Mouse (Mus musculus) forebrain, embryonic 14.5 days (tissue): Measurements from ENCODE around the gene Nup210l. TPM values are rescaled to one million over a fixed set of nuclear protein-coding genes. Genes with fewer than 3 reads are reported as not detected.
"Not testable (repeated sequence)": the region's sequence is repeated elsewhere in the genome, so short reads cannot be mapped to it uniquely, and the experiment has no call there.

ENCODE experiments used
- ATAC-seq: fragments of 200-750 bp; cut with Nextera tagmentation; 2 replicates; pipeline ENCODE4 v1.8.0; 2017; ENCODE audit warnings: mild to moderate bottlenecking, moderate library complexity
- DNase-seq: peaks from one replicate; pipeline ENCODE4 v3.0.0-alpha.2; 2015; ENCODE audit warnings: low spot score
- H3K27ac ChIP-seq: fragments of 300-500 bp; sonication (generic); 2 replicates; pipeline ENCODE4 v1.5.1; 2014; ENCODE audit warnings: low read depth, mild to moderate bottlenecking, control low read depth, low read length, moderate library complexity
- H3K27me3 ChIP-seq: fragments of 300-500 bp; sonication (generic); replicated peaks from 2 replicates; pipeline ENCODE4 v1.6.1; 2014; ENCODE audit warnings: low read length, control low read depth, mixed read lengths; ENCODE audit not compliant: control insufficient read depth, insufficient read depth
- H3K36me3 ChIP-seq: fragments of 300-500 bp; sonication (generic); 2 replicates; pipeline ENCODE4 v1.6.1; 2014; ENCODE audit warnings: low read length, control low read depth; ENCODE audit not compliant: control insufficient read depth, insufficient read depth
- H3K4me1 ChIP-seq: fragments of 300-500 bp; sonication (generic); 2 replicates; pipeline ENCODE4 v1.6.1; 2014; ENCODE audit warnings: antibody characterized with exemption, low read length, control low read depth; ENCODE audit not compliant: control insufficient read depth, insufficient read depth
- H3K4me2 ChIP-seq: fragments of 300-500 bp; sonication (generic); 2 replicates; pipeline ENCODE4 v1.6.1; 2014; ENCODE audit warnings: mild to moderate bottlenecking, control low read depth, low read length
- H3K4me3 ChIP-seq: fragments of 300-500 bp; sonication (generic); 2 replicates; pipeline ENCODE4 v1.5.1; 2014; ENCODE audit warnings: low read depth, low read length, control low read depth
- H3K9ac ChIP-seq: fragments of 300-500 bp; sonication (generic); 2 replicates; pipeline ENCODE4 v1.6.1; 2014; ENCODE audit warnings: mild to moderate bottlenecking, low read length, control low read depth, moderate library complexity
- H3K9me3 ChIP-seq: fragments of 300-500 bp; sonication (generic); replicated peaks from 2 replicates; pipeline ENCODE4 v1.6.1; 2016; ENCODE audit warnings: low read length, control low read depth, mixed read lengths; ENCODE audit not compliant: control insufficient read depth
- WGBS: fragments of 180-500 bp; shearing (Covaris S2); extraction: QIAGEN DNeasy Blood & Tissue Kit; methylation state at CpG from one replicate; pipeline ENCODE4 v1.1.7; 2014; 5-methylcytosine and 5-hydroxymethylcytosine counted together
- polyA plus RNA-seq: library from polyadenylated mRNA; unstranded; fragments of >200 nt; fragmentation: Nextera tagmentation; extraction: Ambion mirVana; gene quantifications from 2 replicates; pipeline ENCODE4 v1.2.1, GENCODE M21; 2014

The Nup210l gene
- polyA plus RNA-seq, 1 experiment from 2014 or later, result 0.30 TPM

DNA sequence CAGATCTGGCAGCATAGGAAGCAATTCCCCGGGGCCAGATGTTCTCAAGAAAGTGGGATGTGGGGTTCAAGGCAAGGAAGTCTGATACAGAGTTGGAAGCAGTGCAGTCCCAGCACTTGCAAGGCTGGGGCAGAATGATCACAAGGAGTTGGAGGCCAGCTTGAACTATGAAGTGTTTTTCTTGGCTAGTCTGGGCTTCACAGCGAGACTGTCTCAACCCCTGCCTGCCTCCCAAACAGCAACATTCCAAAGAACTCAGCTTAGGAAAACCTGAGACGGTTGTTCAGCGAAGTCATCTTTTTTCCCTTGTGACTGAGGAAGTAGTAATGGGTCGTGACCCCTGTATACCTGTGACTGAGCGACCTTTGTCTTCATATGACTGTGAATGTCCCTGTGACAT lies 146.9 kb downstream of the Nup210l start:
- DNase-seq (no peak), ATAC-seq (no peak)
- H3K27ac ChIP-seq, result no peak overlapping the region

DNA sequence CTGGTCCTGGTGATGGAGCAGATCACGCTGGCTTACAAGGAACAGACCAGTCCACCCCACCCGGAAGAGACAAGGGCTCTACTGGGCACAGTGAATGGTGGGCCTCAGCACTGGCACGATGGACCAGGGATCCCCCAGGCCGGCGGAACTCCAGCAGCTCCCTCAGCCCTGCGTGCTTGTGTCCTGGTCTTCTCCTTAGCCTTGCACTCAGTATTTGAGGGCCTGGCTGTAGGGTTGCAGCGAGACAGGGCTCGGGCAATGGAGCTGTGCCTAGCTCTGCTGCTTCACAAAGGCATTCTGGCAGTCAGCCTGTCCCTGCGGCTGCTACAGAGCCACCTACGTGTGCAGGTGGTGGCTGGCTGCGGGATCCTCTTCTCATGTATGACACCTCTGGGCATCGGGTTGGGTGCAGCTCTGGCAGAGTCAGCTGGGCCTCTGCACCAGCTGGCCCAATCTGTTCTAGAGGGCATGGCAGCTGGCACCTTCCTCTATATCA lies 147.8 kb downstream of the Nup210l start:
- WGBS, result 95% methylated on average over 9 of the region's 12 CpGs
- H3K27ac ChIP-seq, H3K9me3 ChIP-seq, H3K4me3 ChIP-seq, H3K4me2 ChIP-seq, H3K27me3 ChIP-seq, ATAC-seq, H3K9ac ChIP-seq, DNase-seq: not testable (repeated sequence)
- peaks cover 13% of the 10 kb centered on the region for H3K4me1 ChIP-seq
- H3K36me3 ChIP-seq, result peaks cover 11% of the 10 kb centered on the region

More for the DNA sequence above, 146.9 kb downstream of the Nup210l start:
- 92% methylated on average over 6 of the region's 6 CpGs for WGBS
- Histone ChIP-seq H3K4me1 (peaks cover 13% of the 10 kb centered on the region), H3K27me3 (no peaks in the 10 kb centered on the region), H3K4me3 (no peak overlapping the region), H3K36me3 (peaks cover 8% of the 10 kb centered on the region; the same call in 1 of the 2 replicates), H3K9ac (no peak overlapping the region), H3K4me2 (no peak overlapping the region), H3K9me3 (no peaks in the 10 kb centered on the region)

DNA sequence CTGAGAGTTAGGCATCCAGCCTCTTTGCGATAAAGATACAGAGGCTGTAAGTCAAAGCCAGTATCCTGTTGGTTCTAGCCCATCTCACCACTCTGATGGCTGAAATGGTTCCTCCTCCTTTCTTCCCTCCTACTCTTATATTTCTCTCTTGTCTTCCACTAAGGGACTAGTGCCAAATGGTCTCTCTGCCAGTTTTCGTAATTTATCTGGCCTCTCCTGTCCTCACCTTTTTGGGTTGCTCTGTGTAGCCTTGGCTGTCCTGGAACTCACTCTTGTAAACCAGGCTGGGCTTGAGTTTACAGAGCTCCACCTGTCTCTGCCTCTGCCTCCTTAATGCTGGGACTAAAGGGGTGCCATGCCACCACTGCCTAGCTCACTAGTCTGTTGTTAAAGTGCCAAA lies 148.7 kb downstream of the Nup210l start:
- H3K36me3 ChIP-seq, result peaks cover 19% of the 10 kb centered on the region
- not testable (repeated sequence) for H3K9ac ChIP-seq, H3K9me3 ChIP-seq, ATAC-seq, H3K27ac ChIP-seq, H3K4me3 ChIP-seq, H3K4me2 ChIP-seq, H3K27me3 ChIP-seq, DNase-seq
- WGBS, result 91% methylated on average over 2 of the region's 2 CpGs
- H3K4me1 ChIP-seq, result peaks cover 11% of the 10 kb centered on the region

DNA sequence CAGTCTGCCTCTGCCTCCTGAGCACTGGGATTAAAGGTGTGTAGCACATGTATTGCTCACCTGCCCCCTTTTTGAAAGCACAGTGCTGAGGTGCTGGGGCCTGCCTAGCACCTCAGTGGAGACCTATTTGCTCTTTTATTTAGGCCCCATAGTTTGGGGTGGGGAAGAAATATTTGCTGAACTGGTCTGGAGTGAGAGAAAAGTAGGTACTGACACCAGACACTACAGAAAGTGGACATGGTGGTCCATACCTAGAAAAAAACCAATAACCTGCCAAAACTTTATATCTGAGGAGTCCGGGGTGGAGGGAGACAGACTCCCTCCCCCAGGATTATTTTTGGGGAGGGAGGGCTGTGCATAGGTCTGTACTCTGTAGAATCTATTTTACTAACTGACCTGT lies 149.2 kb downstream of the Nup210l start:
- H3K9ac ChIP-seq, H3K27ac ChIP-seq, H3K27me3 ChIP-seq, DNase-seq, H3K4me3 ChIP-seq, H3K9me3 ChIP-seq: not testable (repeated sequence)
- H3K36me3 ChIP-seq, result peaks cover 25% of the 10 kb centered on the region
- 87% methylated on average over 1 of the region's 1 CpGs for WGBS
- peak; percentile 1; the same call in 1 of the 2 replicates for ATAC-seq
- peaks cover 10% of the 10 kb centered on the region for H3K4me1 ChIP-seq
- peak overlapping the region; percentile 73 for H3K4me2 ChIP-seq

DNA sequence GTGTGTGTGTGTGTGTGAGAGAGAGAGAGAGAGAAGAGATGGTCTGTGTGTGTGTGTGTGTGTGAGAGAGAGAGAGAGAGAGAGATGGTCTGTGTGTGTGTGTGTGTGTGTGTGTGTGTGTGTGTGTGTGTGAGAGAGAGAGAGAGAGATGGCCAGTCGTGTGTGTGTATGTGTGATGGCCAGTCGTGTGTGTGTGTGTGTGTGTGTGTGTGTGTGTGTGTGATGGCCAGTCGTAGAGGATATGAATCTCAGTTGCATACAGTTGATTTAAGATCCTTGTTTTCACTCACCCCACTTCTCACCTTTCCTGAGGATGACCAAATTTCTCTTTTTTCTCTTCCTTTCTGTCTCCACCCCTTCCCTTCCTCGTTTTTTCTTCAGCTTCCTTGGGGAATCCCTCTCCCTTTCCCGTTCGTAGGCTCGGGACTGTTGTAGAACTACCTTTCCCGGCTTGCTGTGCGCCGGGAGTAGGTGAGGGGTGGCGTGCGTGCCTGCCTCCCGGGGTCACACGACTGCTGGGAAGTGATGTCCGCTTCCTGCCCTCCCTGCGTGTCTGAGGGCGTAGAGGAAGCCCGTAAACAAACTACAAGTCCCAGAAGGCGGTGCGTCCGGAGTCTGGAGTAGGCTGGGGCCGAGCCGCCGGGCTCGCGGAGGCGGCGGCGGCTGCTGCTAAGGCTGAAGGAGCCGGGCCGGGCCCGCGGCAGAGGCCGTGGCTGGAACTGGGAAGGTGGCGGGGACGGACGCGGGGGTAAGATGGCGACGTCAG lies 149.9 kb downstream of the Nup210l start, which contains the start of gene Crtc2:
Gene Crtc2, plus strand, starts transcription at position 511 of the 766 bp plus-strand sequence.
- ATAC-seq, result peak; percentile 98
- H3K36me3 ChIP-seq, result peaks cover 29% of the 10 kb centered on the region
- H3K9me3 ChIP-seq, result no peaks in the 10 kb centered on the region

DNA sequence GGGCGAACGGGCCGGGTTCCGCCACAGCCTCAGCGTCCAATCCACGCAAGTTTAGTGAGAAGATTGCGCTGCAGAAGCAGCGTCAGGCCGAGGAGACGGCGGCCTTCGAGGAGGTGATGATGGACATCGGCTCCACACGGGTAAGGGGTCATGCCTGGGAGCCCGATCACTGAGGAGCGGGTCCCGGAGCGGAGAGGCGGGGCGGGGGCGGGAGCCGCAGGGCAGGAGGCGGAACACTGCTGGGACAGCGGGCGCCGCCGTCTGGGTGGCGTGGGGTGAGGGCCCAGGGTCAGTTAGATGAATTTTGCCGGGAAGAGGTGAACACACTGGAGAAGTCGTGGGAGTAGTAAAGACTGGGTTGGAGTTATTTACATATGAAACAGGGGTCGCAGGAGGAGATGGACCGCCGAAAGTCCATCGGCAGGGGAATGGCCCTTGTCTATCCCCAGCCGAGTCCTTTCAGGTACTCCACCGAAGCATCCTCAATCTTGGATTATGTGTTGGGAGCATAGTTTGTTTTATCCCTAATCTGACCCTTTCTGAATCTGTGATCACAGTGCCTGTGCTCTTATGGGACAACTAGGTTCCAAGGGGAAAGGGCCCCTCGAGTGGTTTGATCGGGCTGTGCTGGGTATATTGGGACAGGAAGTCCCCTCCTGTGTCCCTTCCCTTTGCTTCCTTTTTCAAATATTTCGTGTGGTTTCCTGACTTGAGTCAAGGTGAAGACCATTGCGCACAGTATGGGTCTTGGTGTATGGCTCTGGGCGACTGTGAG lies 150.7 kb downstream of the Nup210l start:
- Histone ChIP-seq H3K4me3 (peak overlapping the region; percentile 96), H3K27me3 (no peaks in the 10 kb centered on the region), H3K27ac (peak overlapping the region; percentile 84), H3K4me2 (peak overlapping the region; percentile 73), H3K9ac (peak overlapping the region; percentile 96), H3K4me1 (peaks cover 6% of the 10 kb centered on the region), H3K9me3 (no peaks in the 10 kb centered on the region), H3K36me3 (peaks cover 37% of the 10 kb centered on the region)
- DNase-seq, result no peak
- ATAC-seq, result peak; percentile 65
- WGBS, result under 1% methylated on average over 41 of the region's 41 CpGs

More for the DNA sequence above, 149.9 kb downstream of the Nup210l start, which contains the start of gene Crtc2:
- Histone ChIP-seq H3K4me1 (peaks cover 6% of the 10 kb centered on the region), H3K4me3 (peak within 1 kb of the TSS; percentile 96), H3K9ac (peak within 1 kb of the TSS; percentile 96), H3K27me3 (no peaks in the 10 kb centered on the region), H3K27ac (peak within 1 kb of the TSS; percentile 84), H3K4me2 (peak within 1 kb of the TSS; percentile 73)
- 2% methylated on average over 40 of the region's 40 CpGs for WGBS
- DNase-seq, result peak; percentile 99

DNA sequence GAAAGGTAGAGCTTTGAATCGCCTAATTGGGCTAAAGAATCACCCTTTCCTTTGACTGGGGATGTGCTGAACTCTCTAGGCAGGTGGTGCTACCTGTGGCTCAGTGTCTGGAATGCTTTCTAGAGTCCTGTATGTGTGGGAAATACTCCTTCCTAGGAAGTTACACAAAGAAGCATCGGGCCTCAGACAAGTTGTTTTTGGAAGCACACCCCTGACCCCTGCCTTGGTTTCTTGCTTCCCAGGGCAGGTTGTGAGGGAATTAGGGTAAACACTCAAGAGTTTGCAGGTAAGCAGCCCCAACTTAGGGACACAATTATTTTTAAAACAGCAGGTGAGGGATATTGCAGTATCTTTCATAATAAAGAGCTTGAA lies 151.2 kb downstream of the Nup210l start:
- Histone ChIP-seq H3K9ac (peak overlapping the region; percentile 96), H3K36me3 (peaks cover 42% of the 10 kb centered on the region), H3K27me3 (no peaks in the 10 kb centered on the region), H3K9me3 (no peaks in the 10 kb centered on the region), H3K4me2 (peak overlapping the region; percentile 73), H3K27ac (no peak overlapping the region), H3K4me1 (peaks cover 6% of the 10 kb centered on the region), H3K4me3 (peak overlapping the region; percentile 96)
- DNase-seq, result no peak
- WGBS, result 17% methylated on average over 2 of the region's 2 CpGs
- no peak for ATAC-seq

DNA sequence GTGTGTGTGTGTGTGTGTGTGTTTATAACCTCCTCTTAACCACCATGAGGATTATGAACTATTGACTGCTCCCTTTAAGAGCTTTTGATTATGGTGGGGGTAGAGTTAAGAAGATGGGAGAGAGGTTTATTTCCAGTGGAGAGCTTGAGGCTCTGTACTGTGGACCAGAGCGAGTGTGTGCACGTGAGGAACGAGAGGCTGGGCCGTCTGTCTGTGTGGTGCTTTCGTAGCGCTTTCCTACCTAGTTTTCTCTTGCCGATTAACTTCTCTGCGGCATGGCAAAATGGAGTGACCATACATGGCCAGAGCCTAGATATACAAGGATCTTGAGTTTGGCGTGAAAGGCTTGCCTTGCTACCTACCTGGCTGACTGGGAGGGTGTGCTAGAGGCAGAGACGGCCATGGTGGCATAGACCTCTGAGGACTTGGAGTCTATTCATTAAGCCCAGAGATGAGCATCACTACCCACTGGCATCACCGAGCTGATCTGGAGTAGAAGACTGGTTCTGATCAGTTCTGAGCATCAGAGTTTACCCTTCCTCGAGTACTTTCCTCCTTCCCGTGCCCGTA lies 151.9 kb downstream of the Nup210l start:
- Histone ChIP-seq H3K4me3 (no peak overlapping the region), H3K4me2 (peak overlapping the region; percentile 73), H3K9me3 (no peaks in the 10 kb centered on the region), H3K27ac (no peak overlapping the region), H3K27me3 (no peaks in the 10 kb centered on the region), H3K9ac (peak overlapping the region; percentile 21; the same call in 1 of the 2 replicates), H3K36me3 (peaks cover 49% of the 10 kb centered on the region), H3K4me1 (peaks cover 6% of the 10 kb centered on the region)
- ATAC-seq, result no peak
- WGBS, result 90% methylated on average over 14 of the region's 14 CpGs
- DNase-seq, result no peak
